Mouse (Mus musculus) spleen, adult 2 months (tissue): ENCODE measurements around the gene Hba-a1.

Experiments
- CTCF ChIP-seq: fragments of 200-500 bp; IDR thresholded peaks from 2 replicates; pipeline ENCODE4 v1.5.1; 2011; ENCODE audit warnings: mild to moderate bottlenecking, inconsistent platforms; ENCODE audit not compliant: insufficient read depth, insufficient read length, insufficient replicate concordance; ENCODE audit errors: extremely low read depth
- POLR2A ChIP-seq: fragments of 200-500 bp; IDR thresholded peaks from 2 replicates; pipeline ENCODE4 v1.6.1; 2011; ENCODE audit warnings: low read depth, low read length, inconsistent platforms

DNA sequence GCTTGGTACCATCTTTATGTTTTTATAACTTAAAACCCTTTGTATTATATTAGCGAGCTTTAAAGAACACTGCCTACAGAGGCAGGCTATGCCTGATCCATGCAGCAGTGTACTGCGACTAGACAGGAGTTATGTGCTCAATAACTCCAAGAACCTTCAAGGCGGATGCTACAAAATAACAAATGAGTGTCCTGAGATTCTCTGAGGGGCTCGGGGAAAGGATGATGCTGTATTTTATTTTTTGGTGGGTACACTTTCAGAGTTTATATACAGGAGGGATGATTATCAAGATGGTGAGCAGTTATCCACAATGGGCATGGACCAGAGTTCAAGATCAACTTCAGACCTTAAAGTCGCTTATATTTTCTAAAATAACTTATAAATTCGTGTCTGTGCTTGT lies 16.5 kb upstream of the Hba-a1 start:
- TF ChIP-seq POLR2A, result no peak
- no peak for TF ChIP-seq CTCF
